Mouse (Mus musculus): Measurements from ENCODE around the gene Gnptg.

GRCm38 (mm10) chr17:25272951-25273705 is 33.2 kb upstream of the Gnptg start:
- TF ChIP-seq ZC3H11A (IDR thresholded peaks at IDR 0.05; ENCODE audit: borderline replicate concordance, low read depth, low read length) (no peak), MAFK (IDR thresholded peaks at IDR 0.05; ENCODE audit: insufficient read depth, low read depth, low read length) (0 out of 2 replicates have a peak, but pooled peaks have one; percentile 21)

Measured in ES-E14 (cell line).